Mouse (Mus musculus) embryonic facial prominence, embryonic 12.5 days (tissue): ENCODE measurements at regions not wholly inside any gene's neighbourhood (a gene's known extent, or its start where the extent isn't known, plus 50 kb on each side); places are given as distances from the start of the nearest gene placed in this dataset.

Source experiments
- ATAC-seq: fragments of 200-750 bp; cut with Nextera tagmentation; 2 replicates; pipeline ENCODE4 v1.8.0; 2017; ENCODE audit not compliant: insufficient number of reproducible peaks, insufficient read depth, low FRiP score, low TSS enrichment
- H3K27ac ChIP-seq: fragments of 300-500 bp; sonication (generic); 2 replicates; pipeline ENCODE4 v1.5.1; 2016; ENCODE audit warnings: mild to moderate bottlenecking
- H3K27me3 ChIP-seq: fragments of 300-500 bp; sonication (generic); 2 replicates; pipeline ENCODE4 v1.6.1; 2016; ENCODE audit warnings: mild to moderate bottlenecking, moderate library complexity
- H3K36me3 ChIP-seq: fragments of 300-500 bp; sonication (generic); 2 replicates; pipeline ENCODE4 v1.6.1; 2016; ENCODE audit warnings: mild to moderate bottlenecking
- H3K4me1 ChIP-seq: fragments of 300-500 bp; sonication (generic); 2 replicates; pipeline ENCODE4 v1.6.1; 2016
- H3K4me2 ChIP-seq: fragments of 300-500 bp; sonication (generic); replicated peaks from 2 replicates; pipeline ENCODE4 v1.6.1; 2016; ENCODE audit warnings: mild to moderate bottlenecking, moderate library complexity
- H3K4me3 ChIP-seq: fragments of 300-500 bp; sonication (generic); 2 replicates; pipeline ENCODE4 v1.5.1; 2016; ENCODE audit warnings: mild to moderate bottlenecking
- H3K9ac ChIP-seq: fragments of 300-500 bp; sonication (generic); 2 replicates; pipeline ENCODE4 v1.6.1; 2016; ENCODE audit warnings: mild to moderate bottlenecking, moderate library complexity
- H3K9me3 ChIP-seq: fragments of 300-500 bp; sonication (generic); 2 replicates; pipeline ENCODE4 v1.6.1; 2016; ENCODE audit warnings: mild to moderate bottlenecking, moderate library complexity
- WGBS: fragments of 180-500 bp; shearing (Covaris S2); methylation state at CpG from one replicate; pipeline ENCODE4 v1.1.7; 2016; 5-methylcytosine and 5-hydroxymethylcytosine counted together

DNA sequence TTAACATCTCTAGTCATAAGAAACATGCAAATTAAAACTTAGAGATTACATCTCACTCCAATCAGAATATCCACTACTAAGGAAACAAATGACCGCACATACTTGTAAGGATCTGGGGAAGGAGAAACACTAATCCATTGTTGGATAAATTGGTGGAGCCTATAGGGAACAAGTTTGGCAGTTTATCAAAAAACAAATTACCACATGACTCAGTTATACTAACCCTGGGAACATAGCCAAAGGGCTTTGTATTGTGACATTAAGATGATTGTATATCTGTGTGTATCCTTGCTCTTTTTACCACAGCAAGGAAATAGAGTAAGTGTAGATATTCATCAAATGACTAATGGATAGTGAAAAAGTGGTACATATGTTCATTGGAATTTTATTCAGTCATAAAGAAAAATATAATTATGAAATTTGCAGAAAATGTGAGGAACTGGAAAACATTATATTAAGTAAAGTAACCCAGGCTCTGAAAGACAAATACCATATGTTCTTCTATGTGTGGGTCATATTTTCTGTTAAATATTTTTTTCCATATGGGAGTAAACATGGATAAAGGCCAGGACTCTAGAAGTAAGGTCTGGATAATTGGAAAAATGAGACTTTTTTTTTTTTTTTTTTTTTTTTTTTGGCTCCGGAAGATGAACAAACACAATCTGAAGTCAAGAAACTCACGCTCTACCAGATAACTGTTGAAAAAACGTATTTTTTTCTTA lies 430.6 kb downstream of the Dmac1 start:
- no peak overlapping the region for H3K4me3 ChIP-seq
- H3K27me3 ChIP-seq = no peaks in the 10 kb centered on the region
- WGBS = 66% methylated on average over 4 of the region's 4 CpGs
- no peak overlapping the region for H3K9ac ChIP-seq
- no peaks in the 10 kb centered on the region for H3K9me3 ChIP-seq
- peak; percentile 52; the same call in 1 of the 2 replicates for ATAC-seq
- no peaks in the 10 kb centered on the region for H3K36me3 ChIP-seq
- no peak overlapping the region for H3K27ac ChIP-seq
- H3K4me2 ChIP-seq = no peak overlapping the region
- no peaks in the 10 kb centered on the region for H3K4me1 ChIP-seq

DNA sequence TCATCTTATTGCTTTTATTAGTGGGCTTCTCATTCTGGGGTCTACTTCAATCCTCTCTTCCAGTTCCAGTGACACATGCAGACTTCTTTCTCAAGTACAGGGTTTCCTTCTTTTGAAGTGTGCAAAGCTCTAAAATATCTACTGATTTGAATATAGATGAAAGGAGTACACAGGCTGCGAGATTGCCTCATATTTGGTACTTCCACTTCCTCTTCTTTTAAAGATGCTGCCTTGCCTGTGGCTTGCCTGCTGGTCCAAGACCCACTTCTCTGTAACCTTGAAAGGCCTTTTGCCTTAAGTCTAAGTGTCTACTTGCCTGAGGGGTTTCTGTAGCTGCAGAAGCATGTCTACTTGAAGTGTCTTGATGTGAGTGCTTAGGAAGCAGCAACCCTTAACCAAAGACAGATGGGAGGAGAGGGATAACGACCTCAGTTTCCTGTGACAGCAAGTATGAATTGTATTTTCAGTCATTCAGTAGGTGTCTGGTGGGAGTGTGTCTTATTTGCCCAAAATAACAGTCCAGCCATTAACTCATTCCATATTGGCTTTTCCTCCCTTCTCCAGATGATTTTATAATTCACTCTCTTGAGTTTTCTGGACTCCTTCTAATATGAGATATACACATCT lies 479.8 kb downstream of the Dmac1 start:
- H3K4me3 ChIP-seq = no peak overlapping the region
- 26% methylated on average over 2 of the region's 2 CpGs for WGBS
- ATAC-seq = no peak
- H3K4me2 ChIP-seq = no peak overlapping the region
- no peak overlapping the region for H3K9ac ChIP-seq
- H3K9me3 ChIP-seq = no peaks in the 10 kb centered on the region
- H3K27ac ChIP-seq = no peak overlapping the region
- no peaks in the 10 kb centered on the region for H3K36me3 ChIP-seq
- no peaks in the 10 kb centered on the region for H3K4me1 ChIP-seq
- no peaks in the 10 kb centered on the region for H3K27me3 ChIP-seq

GRCm38 (mm10) chr4:74797456-74797855 lies 480.6 kb downstream of the Dmac1 start:
- Histone ChIP-seq H3K36me3 (no peaks in the 10 kb centered on the region), H3K4me3 (no peak overlapping the region), H3K27ac (no peak overlapping the region), H3K4me1 (no peaks in the 10 kb centered on the region), H3K9ac (no peak overlapping the region), H3K4me2 (no peak overlapping the region), H3K27me3 (no peaks in the 10 kb centered on the region), H3K9me3 (no peaks in the 10 kb centered on the region)
- 58% methylated on average over 2 of the region's 2 CpGs for WGBS
- ATAC-seq = no peak

DNA sequence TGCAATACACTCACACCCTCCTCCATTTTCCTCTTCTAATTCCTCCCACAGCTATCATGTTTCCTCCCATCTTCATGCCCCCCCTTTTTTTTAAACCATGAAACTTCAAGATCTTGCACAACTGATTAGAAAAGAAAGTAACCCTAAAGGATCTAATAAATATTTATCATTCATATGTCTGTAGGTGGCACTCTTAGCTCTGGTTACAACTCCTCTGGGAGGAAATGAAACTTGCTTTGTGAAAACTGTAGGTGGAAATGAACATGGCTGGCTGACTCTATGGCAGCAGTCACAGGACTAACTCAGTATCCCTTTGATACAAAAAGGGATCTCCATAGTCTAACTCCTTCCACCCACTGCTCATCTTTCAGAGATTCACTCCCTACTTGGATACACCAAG lies 481.4 kb downstream of the Dmac1 start:
- H3K4me1 ChIP-seq = no peaks in the 10 kb centered on the region
- no peak for ATAC-seq

DNA sequence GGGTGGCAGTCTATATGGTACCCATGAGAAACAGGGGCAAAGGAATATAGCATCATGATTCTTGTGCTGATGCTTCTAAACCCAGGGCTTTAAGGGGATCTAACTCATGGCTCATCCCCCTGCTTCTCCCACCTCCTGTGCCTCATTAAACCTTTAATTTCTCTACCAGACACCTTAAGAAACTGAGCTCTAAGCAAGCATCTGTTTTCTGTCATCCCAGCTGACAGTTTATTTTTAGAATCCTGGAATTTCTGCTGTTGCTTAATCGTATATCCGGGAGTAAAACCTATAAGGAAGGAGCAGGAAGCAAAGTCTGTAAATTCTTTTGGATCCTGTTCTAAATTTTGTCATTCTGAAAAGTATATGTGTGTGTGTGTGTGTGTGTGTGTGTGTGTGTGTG lies 505.7 kb downstream of the Kdm4c start:
- H3K27ac ChIP-seq = no peak overlapping the region
- ATAC-seq = no peak
- no peak overlapping the region for H3K9ac ChIP-seq
- no peak overlapping the region for H3K4me2 ChIP-seq
- no peaks in the 10 kb centered on the region for H3K36me3 ChIP-seq
- H3K4me3 ChIP-seq = no peak overlapping the region
- H3K9me3 ChIP-seq = no peaks in the 10 kb centered on the region
- 21% methylated on average over 2 of the region's 2 CpGs for WGBS
- H3K4me1 ChIP-seq = no peaks in the 10 kb centered on the region
- no peaks in the 10 kb centered on the region for H3K27me3 ChIP-seq

More for the DNA sequence above, 481.4 kb downstream of the Dmac1 start:
- H3K27ac ChIP-seq = no peak overlapping the region
- H3K27me3 ChIP-seq = no peaks in the 10 kb centered on the region
- no peaks in the 10 kb centered on the region for H3K9me3 ChIP-seq
- H3K9ac ChIP-seq = no peak overlapping the region
- H3K4me2 ChIP-seq = no peak overlapping the region
- no peaks in the 10 kb centered on the region for H3K36me3 ChIP-seq
- H3K4me3 ChIP-seq = no peak overlapping the region

DNA sequence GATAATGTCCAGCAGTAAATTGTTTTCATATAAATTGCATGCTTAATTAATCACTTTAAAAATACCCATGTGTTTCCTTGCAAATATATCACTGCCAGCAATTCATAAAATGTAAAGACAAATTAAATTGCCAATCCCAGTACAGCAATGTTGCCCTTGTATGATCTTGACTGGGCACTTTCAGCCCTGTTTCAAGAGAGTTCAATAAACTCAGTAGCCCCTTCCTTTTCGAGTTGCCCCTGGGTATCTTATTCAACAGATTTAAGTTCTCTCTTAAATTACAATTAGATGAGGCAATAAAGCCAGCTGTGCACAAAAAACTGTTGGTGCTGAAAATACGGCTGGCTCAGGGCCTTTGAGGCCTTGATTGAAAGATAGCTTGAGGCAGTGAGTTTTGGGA lies 497.3 kb downstream of the Kdm4c start:
- Histone ChIP-seq H3K4me2 (no peak overlapping the region), H3K27ac (no peak overlapping the region), H3K36me3 (no peaks in the 10 kb centered on the region), H3K9me3 (peaks cover 2% of the 10 kb centered on the region; the same call in 1 of the 2 replicates), H3K4me1 (no peaks in the 10 kb centered on the region), H3K27me3 (no peaks in the 10 kb centered on the region), H3K4me3 (no peak overlapping the region), H3K9ac (no peak overlapping the region)
- ATAC-seq = no peak
- WGBS = 48% methylated on average over 2 of the region's 2 CpGs
